Mouse (Mus musculus): ENCODE data around the gene Ppm1h.

Gene Ppm1h

GRCm38 (mm10) chr10:122988372-122988771 is 309.8 kb downstream of the Ppm1h start:
- in situ Hi-C loops (cut with MboI; ENCODE audit: low pct_unique_long_range_greater_than_20kb in 1 of 2, low sequenced_read_pairs in 2 of 2, unreplicated experiment in 1 of 2) = no loop called here

GRCm38 (mm10) chr10:122989916-122990315 is 311.4 kb downstream of the Ppm1h start:
- in situ Hi-C loops (cut with MboI; ENCODE audit: low pct_unique_long_range_greater_than_20kb in 1 of 2, low sequenced_read_pairs in 2 of 2, unreplicated experiment in 1 of 2) = no loop called here

- in situ Hi-C loops (cut with MboI; ENCODE audit: low pct_unique_long_range_greater_than_20kb in 1 of 2, low sequenced_read_pairs in 2 of 2, unreplicated experiment in 1 of 2) = no loop called here
Observed at GRCm38 (mm10) chr10:122990606-122991005, 312.0 kb downstream of the Ppm1h start.

GRCm38 (mm10) chr10:122991053-122991452 is 312.5 kb downstream of the Ppm1h start:
- in situ Hi-C loops (cut with MboI; ENCODE audit: low pct_unique_long_range_greater_than_20kb in 1 of 2, low sequenced_read_pairs in 2 of 2, unreplicated experiment in 1 of 2) = no loop called here

GRCm38 (mm10) chr10:122991648-122992047 is 313.1 kb downstream of the Ppm1h start:
- in situ Hi-C loops (cut with MboI; ENCODE audit: low pct_unique_long_range_greater_than_20kb in 1 of 2, low sequenced_read_pairs in 2 of 2, unreplicated experiment in 1 of 2) = no loop called here

GRCm38 (mm10) chr10:122994402-122995107 is 316.0 kb downstream of the Ppm1h start:
- in situ Hi-C loops (cut with MboI; ENCODE audit: low pct_unique_long_range_greater_than_20kb in 1 of 2, low sequenced_read_pairs in 2 of 2, unreplicated experiment in 1 of 2) = no loop called here
